Mouse (Mus musculus) ES-Bruce4 (cell line): ENCODE results near the gene Fam166b. TPM values are rescaled to one million over a fixed set of nuclear protein-coding genes. Genes with fewer than 3 reads are reported as not detected.

Source experiments
- H3K27ac ChIP-seq: 2 replicates; pipeline ENCODE4 v1.5.1; 2012; ENCODE audit warnings: low read length, inconsistent platforms; ENCODE audit not compliant: insufficient read depth
- H3K27me3 ChIP-seq: 2 replicates; pipeline ENCODE4 v1.6.1; 2012; ENCODE audit warnings: mild to moderate bottlenecking, low read length, inconsistent platforms; ENCODE audit not compliant: control insufficient read depth, poor library complexity, insufficient read depth, severe bottlenecking
- H3K36me3 ChIP-seq: 2 replicates; pipeline ENCODE4 v1.6.1; 2012; ENCODE audit warnings: inconsistent platforms, mild to moderate bottlenecking, low read length, moderate library complexity; ENCODE audit not compliant: control insufficient read depth, poor library complexity, insufficient read depth, severe bottlenecking
- H3K4me1 ChIP-seq: one replicate; pipeline ENCODE4 v1.8.1; 2011; ENCODE audit warnings: low read length; ENCODE audit not compliant: control insufficient read depth, insufficient read depth
- H3K4me3 ChIP-seq: 2 replicates; pipeline ENCODE4 v1.5.1; 2011; ENCODE audit warnings: low read depth, mild to moderate bottlenecking, low read length
- H3K9ac ChIP-seq: 2 replicates; pipeline ENCODE4 v1.6.1; 2012; ENCODE audit warnings: low read depth, mild to moderate bottlenecking, inconsistent platforms; ENCODE audit not compliant: poor library complexity, severe bottlenecking
- H3K9me3 ChIP-seq: replicated peaks from 2 replicates; pipeline ENCODE4 v1.6.1; 2012; ENCODE audit warnings: mild to moderate bottlenecking, low read length, inconsistent platforms; ENCODE audit not compliant: control insufficient read depth, poor library complexity, insufficient read depth, severe bottlenecking
- CTCF ChIP-seq: IDR thresholded peaks from one replicate; pipeline ENCODE4 v1.8.1; 2011; ENCODE audit warnings: low read depth, low read length
- EP300 ChIP-seq: IDR thresholded peaks from 2 replicates; pipeline ENCODE4 v1.6.1; 2011; ENCODE audit warnings: low read depth, low read length; ENCODE audit not compliant: insufficient read depth
- POLR2A ChIP-seq: IDR thresholded peaks from one replicate; pipeline ENCODE4 v1.8.1; 2011; ENCODE audit warnings: low read length; ENCODE audit not compliant: insufficient read depth
- polyA plus RNA-seq: library from polyadenylated mRNA; stranded (reverse); fragments of >200 nt; gene quantifications from 2 replicates; pipeline ENCODE4 v1.2.4, GENCODE M21; 2011; ENCODE audit warnings: low read depth; ENCODE audit not compliant: missing spikeins, insufficient read depth, insufficient read length

Gene Fam166b
- polyA plus RNA-seq, 1 experiment = 2.1 TPM

DNA sequence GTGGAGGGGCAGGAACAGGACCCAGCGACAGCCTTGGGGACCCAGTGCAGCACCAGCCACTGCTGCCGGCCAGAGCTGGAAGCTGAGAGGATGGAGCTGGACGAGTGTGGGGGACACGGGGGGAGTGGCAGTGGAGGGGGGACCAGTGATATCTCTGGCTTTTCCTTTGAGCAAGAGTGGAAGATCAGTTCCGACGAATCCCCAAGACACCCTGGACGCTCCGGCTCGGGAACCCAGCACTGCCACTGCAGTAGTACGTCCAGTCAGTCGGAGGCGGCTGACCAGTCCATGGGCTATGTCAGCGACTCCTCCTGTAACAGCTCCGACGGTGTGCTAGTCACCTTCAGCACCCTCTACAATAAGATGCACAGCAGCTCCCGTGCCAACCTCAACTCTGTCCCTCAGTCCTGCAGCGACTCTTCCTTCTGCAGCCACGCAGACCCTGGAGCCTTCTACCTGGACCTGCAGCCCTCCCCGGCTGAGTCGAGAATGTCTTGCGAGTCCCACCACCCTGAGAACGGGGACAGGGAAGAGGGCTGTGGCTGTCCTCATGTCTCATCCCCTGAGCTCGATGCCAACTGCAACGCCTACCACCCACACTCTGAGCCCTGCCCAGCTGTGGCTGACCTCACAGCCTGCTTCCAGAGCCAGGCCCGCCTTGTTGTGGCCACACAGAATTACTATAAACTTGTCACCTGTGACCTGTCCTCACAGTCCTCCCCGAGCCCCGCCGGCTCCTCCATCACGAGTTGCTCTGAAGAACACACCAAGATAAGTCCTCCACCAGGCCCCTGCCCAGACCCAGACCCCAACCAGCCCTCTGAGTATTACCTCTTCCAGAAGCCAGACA, 13.5 kb downstream of the Fam166b start:
- no peak overlapping the region for H3K27ac ChIP-seq
- no peaks in the 10 kb centered on the region for H3K27me3 ChIP-seq
- H3K9ac ChIP-seq = no peak overlapping the region
- H3K9me3 ChIP-seq = no peaks in the 10 kb centered on the region
- no peak for TF ChIP-seq POLR2A
- no peak for TF ChIP-seq EP300
- TF ChIP-seq CTCF = no peak
- H3K36me3 ChIP-seq = no peaks in the 10 kb centered on the region
- H3K4me3 ChIP-seq = 0 out of 2 replicates have a peak overlapping the region, but pooled peaks have one; percentile 10
- no peaks in the 10 kb centered on the region for H3K4me1 ChIP-seq

DNA sequence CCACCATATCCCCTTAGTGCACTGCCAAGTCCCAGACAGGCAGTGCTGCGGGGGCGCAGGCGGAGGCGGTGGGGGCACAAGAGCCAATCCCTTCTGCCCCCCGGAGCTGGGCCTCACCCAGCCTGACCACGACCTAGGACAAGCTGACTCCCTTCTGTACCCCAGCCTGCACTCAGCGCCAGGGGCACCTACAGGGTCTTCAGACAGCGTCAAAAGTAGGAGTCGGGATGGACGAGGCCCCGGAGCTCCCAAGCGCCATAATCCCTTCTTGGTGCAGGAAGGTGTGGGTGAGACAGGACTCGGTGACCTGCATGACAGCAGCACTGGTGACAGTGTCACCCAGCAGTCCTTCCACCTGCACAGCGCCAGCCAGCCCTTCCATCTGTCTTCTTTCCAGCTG, 14.2 kb downstream of the Fam166b start:
- Histone ChIP-seq H3K36me3 (no peaks in the 10 kb centered on the region), H3K27ac (no peak overlapping the region), H3K4me1 (no peaks in the 10 kb centered on the region), H3K9me3 (no peaks in the 10 kb centered on the region), H3K4me3 (no peak overlapping the region), H3K27me3 (no peaks in the 10 kb centered on the region), H3K9ac (no peak overlapping the region)
- TF ChIP-seq CTCF (no peak), EP300 (no peak), POLR2A (no peak)

DNA sequence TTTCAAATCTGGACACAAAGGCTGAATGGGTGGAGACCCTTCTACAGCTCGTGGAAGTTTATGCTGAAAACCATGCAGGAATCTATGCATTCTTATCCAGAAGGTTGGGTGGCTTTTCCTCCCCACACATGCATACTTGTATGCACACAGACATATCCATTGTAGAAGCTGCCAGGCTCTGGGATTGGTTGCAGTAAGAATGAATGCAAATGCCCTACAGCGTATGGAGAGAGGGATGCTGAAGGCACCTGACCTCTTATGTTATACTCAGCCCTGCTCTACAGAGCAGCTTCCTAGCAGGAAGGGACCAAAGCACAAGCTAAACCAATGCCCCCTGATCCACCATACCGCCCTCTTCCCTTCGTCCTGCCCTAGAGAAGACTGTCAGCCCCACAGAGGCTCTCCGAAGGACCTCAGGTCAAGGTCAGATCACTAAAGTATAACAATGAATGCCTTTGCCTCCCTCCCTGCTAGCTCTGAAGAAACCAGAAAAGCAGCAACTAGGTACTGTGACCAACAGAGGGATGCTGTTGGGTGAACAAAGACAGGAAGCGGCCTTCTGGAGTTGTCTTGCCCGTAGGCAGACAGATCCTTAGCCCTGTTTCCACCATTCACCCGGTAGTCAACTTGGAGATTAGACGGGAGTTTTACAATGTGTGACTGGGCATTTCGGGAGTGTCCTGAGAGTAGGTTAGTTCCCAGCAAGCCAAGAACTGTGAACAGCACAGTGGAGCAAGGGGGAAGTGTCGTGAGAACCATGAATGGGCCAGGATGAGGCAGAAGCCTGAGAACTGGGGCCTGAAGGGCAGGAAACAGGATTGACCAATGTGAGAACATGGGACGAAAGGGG, 21.6 kb downstream of the Fam166b start:
- TF ChIP-seq POLR2A (no peak), EP300 (no peak), CTCF (no peak)
- Histone ChIP-seq H3K9ac (no peak overlapping the region), H3K4me3 (no peak overlapping the region), H3K4me1 (peaks cover 4% of the 10 kb centered on the region), H3K9me3 (no peaks in the 10 kb centered on the region), H3K27ac (peak overlapping the region; percentile 53), H3K36me3 (no peaks in the 10 kb centered on the region), H3K27me3 (no peaks in the 10 kb centered on the region)

DNA sequence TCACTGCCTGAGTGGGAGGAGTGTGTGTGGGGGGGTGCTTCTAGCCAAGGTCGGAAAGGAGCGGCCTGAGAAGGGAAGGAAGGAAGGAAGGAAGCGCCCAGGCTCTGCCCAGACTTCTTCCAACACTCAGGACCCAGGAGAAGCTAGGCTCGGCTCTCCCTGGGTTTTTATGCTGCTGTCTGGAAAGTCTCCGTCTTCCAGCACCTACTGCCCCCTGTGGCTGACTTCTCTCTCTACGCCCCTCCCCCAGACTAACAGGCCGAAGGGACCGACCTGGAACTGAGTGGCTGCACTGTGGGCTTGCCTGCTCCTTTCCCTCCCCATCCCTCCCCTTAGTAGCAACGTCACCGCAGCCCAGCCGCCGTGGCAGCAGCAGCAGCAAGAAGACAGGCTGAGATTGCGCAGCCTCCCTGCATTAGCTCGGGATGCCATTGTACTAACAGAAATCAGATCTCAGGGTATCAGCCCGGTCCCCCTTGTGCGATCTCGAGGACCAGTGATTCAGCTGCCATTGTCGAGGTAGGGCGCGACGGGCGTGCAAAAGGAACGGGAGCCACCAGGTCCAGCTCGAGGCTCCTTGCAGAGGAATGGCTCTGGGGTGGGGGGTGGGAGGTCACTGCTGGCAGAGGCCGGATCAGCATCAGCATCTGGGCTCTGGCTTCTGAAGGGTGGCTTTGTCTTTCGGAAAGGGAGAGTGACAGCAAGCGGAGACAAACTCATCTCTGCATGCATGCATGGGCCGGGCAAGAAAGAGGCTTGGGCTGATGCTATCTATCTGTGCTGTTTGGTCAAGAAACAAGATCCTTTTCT, 22.6 kb downstream of the Fam166b start:
- no peaks in the 10 kb centered on the region for H3K27me3 ChIP-seq
- H3K9me3 ChIP-seq = no peaks in the 10 kb centered on the region
- peak overlapping the region; percentile 40 for H3K27ac ChIP-seq
- peak overlapping the region; percentile 29 for H3K4me3 ChIP-seq
- H3K4me1 ChIP-seq = peaks cover 4% of the 10 kb centered on the region
- TF ChIP-seq EP300 = peak; percentile 62; the same call in 1 of the 2 replicates
- peak; percentile 42 for TF ChIP-seq CTCF
- TF ChIP-seq POLR2A = no peak
- no peaks in the 10 kb centered on the region for H3K36me3 ChIP-seq
- H3K9ac ChIP-seq = 0 out of 2 replicates have a peak overlapping the region, but pooled peaks have one; percentile 15

DNA sequence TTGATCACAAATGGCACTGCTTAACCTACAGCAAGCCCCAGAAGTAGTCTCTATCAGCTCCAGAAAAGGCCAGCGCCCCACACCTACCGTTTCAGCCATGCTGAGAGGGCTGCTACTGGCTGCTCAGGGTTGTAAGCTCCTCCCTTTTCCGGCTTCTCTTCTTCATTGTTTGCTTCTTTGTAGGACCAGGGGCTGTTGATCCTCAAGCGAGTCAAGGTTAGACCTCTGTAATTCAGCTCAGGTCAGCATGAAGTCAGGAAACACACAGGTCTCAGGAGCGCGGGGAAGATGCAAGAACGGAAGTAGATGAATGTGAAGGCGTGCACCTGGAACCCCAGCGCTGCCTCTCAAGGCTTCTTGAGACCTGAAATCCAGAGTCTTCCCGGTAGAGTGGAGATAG, 24.2 kb downstream of the Fam166b start:
- H3K36me3 ChIP-seq = no peaks in the 10 kb centered on the region
- 0 out of 2 replicates have a peak overlapping the region, but pooled peaks have one; percentile 1 for H3K4me3 ChIP-seq
- peaks cover 9% of the 10 kb centered on the region for H3K4me1 ChIP-seq
- H3K27ac ChIP-seq = peak overlapping the region; percentile 40
- TF ChIP-seq POLR2A (no peak), EP300 (0 out of 2 replicates have a peak, but pooled peaks have one; percentile 35)
- H3K9ac ChIP-seq = no peak overlapping the region
- H3K27me3 ChIP-seq = no peaks in the 10 kb centered on the region
- no peaks in the 10 kb centered on the region for H3K9me3 ChIP-seq
